Mouse (Mus musculus): ENCODE data around the gene Taf3. TPM values are rescaled to one million over a fixed set of nuclear protein-coding genes. Genes with fewer than 3 reads are reported as not detected.

Taf3 gene
- total RNA-seq, 4 experiments from 2014 or later, result 7.7 to 8.8 (median 8.0) TPM

- DNase-seq (ENCODE audit: low spot score), result no peak
Measured at GRCm38 (mm10) chr2:9956546-9956945, 91.8 kb downstream of the Taf3 start.

DNA sequence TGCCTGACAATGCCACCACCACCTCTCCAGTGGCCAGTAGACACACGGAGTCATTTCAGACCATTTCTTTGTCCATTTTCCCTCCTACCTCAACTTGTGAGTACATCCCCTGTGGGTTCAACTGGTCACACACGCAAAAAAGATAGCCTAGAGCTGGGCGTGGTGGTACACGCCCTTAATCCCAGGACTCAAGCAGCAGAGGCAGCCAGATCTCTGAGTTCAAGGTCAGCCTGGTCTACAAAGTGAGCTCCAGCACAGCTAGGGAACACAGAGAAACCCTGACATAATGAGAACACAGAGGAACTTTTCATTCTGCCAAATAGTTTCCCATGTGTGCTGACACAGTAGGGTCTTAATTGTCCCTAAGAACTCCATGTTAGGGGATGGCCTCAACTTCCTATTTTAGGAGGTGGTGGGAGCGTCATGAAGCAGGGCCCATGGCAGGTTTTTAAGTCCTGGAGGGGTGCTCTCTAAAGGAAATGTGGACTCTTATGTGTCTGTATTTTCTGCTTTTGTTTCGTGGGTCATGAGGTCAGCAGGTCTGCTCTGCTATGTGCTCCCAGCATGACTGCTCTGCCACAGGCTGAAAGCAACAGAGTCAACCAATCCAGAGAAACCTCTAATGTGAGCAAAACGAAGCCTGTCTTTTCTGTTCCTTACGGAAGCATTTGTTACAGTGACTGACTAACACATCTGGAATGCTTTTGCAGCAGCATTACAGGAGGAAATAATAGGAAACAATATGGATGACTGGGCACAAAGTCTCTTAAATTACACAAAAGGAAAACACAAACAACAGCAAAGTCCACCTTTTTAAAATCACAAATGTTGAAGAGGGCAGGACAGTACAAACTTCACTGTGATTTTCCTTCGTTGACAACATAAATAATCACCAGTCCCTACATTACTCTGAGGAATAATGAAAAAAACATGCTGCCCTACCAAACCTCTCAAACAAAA, 92.5 kb downstream of the Taf3 start:
- no peak for DNase-seq (ENCODE audit: low spot score)

GRCm38 (mm10) chr2:9946739-9947138, 101.7 kb downstream of the Taf3 start:
- no peak for DNase-seq (ENCODE audit: low spot score)

DNA sequence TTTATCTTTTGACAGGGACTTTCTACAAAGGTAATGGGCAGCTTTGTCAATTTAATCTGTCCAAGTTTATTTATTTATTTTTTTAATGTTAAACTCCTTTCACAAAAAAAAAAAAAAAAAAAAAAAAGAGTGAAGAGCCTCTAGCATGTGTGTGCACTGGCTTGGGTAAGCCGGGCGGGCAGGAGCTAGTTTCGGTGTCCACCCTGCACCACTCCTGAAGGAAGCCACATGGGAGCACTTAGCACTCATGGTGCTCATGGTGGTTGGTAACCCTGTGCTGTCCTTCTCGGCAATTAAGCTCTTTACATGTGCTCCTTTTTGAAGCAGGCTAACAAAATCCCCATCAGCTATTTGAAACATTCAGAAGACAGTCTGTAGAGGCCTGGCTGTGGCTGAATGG, 102.8 kb downstream of the Taf3 start:
- DNase-seq (ENCODE audit: low spot score), result no peak

DNA sequence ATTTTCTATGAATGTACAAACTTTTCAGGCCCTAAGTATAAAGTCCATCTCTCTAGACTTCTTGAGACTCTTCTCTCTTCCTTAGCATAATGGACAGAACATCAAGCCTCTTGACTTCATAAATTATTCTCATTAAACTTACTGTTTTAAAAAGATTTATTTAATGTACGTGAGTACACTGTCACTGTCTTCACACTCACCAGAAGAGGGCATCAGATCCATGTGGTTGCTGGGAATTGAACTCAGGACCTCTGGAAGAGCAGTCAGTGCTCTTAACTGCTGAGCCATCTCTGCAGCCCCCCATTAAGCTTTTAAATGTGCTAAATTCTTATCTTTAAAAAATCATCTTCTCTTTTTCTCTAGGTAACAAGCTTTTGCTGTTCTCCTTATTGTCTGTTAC, 105.4 kb downstream of the Taf3 start:
- no peak for DNase-seq (ENCODE audit: low spot score)

GRCm38 (mm10) chr2:9939250-9939649, 109.1 kb downstream of the Taf3 start:
- DNase-seq (ENCODE audit: low spot score), result no peak

DNA sequence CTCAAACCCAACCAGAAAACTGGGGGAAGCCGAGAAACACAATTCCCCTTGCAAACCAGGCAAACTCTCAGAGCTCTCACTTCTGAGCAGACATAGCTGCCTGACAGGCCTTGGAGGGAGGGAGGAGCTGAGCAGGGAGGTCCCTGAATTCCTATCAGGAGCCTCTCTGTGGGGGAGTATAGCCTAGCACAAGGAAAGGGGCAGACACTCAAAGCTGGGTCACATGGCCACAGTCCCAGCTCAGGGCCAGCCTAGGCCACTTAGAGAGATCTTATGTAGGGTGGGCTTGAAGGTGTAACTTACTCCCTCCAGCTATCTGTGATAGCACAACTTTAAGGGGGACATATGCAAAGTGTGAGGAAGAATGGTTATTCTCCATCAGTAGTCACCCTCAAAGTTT, 112.4 kb downstream of the Taf3 start:
- no peak for DNase-seq (ENCODE audit: low spot score)

DNA sequence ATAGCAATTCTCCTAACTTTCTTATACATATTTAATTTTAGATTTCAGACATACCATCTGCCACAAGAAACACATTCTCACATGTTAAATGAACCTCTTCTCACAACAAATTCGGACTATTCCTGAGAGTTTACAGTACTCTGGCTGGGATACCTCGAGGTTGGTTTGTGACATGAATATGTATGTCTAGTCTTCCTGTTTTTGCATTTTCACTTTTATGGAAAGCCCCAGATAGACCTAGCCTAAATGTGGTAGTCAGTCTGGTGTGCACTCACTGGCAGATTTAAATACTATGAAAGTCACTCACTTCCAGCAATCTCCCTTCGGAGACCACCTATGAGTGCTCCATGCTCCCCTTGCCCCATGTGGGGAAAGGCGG, 121.5 kb downstream of the Taf3 start:
- no peak for DNase-seq (ENCODE audit: low spot score)

- DNase-seq (ENCODE audit: low spot score), result no peak
Measured at GRCm38 (mm10) chr2:9926194-9926904, 122.0 kb downstream of the Taf3 start.

- DNase-seq (ENCODE audit: low spot score), result no peak
Measured at GRCm38 (mm10) chr2:9918691-9919471, 129.5 kb downstream of the Taf3 start.

- no peak for DNase-seq (ENCODE audit: low spot score)
Measured at GRCm38 (mm10) chr2:9917602-9918001, 130.8 kb downstream of the Taf3 start.

- no peak for DNase-seq (ENCODE audit: low spot score)
Measured at GRCm38 (mm10) chr2:9905995-9906394, 142.4 kb downstream of the Taf3 start.

DNA sequence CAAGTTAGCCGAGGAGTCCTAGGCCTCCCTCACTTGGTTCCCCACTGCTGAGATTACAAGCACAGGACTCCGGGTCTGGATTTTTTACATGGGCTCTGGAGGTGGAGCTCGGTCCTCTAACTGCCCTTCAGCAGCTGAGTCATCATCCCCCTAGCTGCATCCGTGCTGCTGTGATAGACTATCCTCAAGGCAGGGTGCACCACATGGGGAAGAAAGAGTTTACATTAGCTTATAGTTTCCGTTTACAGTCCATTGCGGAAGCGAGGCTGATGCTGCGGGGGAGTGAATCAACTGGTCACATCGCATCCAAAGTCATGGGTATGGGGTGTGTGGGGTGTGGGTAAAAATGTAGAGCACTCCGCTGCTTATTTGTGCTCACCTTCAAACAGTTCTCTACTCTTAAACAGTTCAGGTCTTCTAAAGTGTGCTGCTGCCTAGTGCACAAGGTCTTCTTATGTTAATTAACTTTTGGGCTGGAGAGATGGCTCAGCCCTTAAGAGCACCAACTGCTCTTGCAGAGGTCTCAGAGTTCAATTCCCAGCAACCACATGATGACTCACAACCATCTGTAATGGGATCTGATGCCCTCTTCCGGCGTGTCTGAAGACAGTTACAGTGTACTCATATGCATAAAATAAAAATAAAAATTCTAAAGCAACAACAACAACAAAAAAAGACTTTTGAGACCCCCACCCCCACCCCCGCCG, 144.4 kb downstream of the Taf3 start:
- DNase-seq (ENCODE audit: low spot score), result no peak

DNA sequence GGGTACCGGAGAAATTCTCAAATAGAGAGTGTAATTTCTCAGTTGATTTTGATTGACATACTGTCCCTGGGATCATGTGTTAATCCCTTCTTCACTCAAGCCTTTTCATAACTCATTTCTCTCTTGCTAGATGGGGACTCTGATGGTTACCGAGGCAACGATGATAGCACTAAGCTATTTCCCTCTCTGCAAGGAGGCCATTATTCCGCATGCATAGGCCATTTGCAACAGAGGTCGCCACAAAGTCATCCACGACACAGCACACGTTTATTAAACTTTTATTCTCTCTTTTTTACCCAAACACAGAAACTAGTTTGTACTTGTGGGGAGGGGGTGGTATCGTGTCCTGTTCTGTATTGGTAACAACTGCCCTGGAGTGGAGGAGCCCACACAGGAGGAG, 150.6 kb downstream of the Taf3 start:
- DNase-seq (ENCODE audit: low spot score), result no peak

- no peak for DNase-seq (ENCODE audit: low spot score)
Measured at GRCm38 (mm10) chr2:9896097-9896770, 152.2 kb downstream of the Taf3 start.

GRCm38 (mm10) chr2:9894836-9895593, 153.4 kb downstream of the Taf3 start:
- DNase-seq (ENCODE audit: low spot score), result no peak

- DNase-seq (ENCODE audit: low spot score), result no peak
Measured at GRCm38 (mm10) chr2:9893272-9893953, 155.0 kb downstream of the Taf3 start.

GRCm38 (mm10) chr2:9892541-9892940, 155.9 kb downstream of the Taf3 start:
- no peak for DNase-seq (ENCODE audit: low spot score)

GRCm38 (mm10) chr2:9890906-9891305, 157.5 kb downstream of the Taf3 start:
- no peak for DNase-seq (ENCODE audit: low spot score)

DNA sequence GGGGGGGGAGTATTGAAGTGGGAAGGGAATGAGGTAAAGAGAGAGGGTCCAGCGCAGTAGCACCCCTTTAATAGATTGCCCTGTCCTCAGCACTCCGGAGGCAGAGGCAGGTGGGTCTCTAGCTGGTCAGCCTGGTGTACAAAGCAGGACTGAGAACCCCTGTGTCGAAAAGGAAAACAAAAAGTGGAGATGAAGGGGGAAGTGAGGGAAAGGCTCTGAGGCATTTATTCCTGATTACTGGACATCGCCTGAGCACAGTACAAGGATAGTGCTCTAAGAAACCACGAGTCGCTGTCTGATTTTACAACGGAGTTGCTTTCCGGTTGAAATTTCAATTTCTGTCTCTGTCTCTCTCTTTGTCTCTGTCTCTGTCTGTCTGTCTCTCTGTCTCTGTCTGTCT, 158.1 kb downstream of the Taf3 start:
- DNase-seq (ENCODE audit: low spot score), result no peak

All from heart, adult 8-10 months (tissue).